Mouse (Mus musculus): Measurements from ENCODE around the gene Vwa3b. TPM values are rescaled to one million over a fixed set of nuclear protein-coding genes. Genes with fewer than 3 reads are reported as not detected.

Vwa3b gene
- total RNA-seq, 2 experiments from 2014 or later = 4.9 to 6.6 TPM

DNA sequence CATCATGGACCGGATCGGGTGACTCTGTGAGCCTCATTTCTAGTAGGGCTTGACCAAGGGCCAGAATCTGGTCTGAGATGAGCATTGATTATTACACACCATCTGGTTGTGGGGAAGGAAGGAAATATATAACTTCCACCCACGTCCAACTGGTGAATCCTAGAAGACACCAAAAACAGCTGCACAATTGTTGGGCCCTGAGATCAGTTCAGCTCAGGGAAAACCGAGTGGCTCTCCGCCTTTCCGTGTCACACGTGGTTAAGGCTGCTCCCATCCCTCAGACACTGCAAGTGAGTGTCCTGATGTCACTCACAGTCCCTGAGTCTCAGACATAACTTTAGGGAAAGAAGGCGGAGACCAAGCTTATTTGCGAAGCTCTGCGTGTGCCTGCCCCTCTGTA lies 16.5 kb upstream of the Vwa3b start:
- DNase-seq (ENCODE audit: low spot score in 2 of 2) = no peak

GRCm38 (mm10) chr1:37011626-37012209 lies 14.7 kb upstream of the Vwa3b start:
- DNase-seq (ENCODE audit: low spot score in 2 of 2) = no peak

DNA sequence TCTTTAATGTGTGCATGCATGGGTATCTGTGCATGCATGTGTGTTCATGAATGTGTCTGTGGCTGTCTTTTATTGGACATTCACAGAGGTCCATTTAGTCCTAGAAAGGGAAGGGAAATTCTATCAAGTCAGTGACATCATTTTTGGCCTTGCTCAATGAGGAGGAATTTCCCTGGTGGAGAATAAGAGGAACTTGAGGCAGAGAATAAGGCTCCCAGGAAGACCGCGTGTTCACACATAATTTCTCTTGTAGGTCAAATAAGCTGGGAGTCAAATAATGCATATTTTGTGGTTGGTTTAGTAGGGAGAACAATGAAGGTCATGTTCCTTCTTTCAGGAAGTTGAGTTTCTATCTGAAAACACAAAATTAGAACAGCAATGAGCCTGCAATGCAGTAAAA lies 13.4 kb upstream of the Vwa3b start:
- DNase-seq (ENCODE audit: low spot score in 2 of 2) = no peak

DNA sequence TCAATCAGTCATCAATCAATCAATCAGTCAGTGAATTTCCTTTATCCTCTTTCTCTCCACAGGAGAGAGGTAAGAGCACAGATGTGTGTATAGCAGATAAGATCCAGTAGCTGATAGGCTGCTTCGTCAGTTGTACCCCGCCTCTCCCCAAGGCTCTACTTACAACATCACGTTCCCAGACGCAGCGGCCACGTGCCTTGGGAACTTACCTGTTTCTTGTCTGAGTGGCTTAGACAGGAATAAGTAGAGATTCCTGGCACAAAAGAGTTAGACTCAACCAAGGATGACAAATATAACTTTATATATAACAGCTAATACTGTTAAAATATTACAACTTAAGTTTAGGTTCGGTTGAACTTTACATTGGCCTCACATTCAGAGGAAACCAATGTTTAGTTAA lies 12.7 kb upstream of the Vwa3b start:
- DNase-seq (ENCODE audit: low spot score in 2 of 2) = no peak

DNA sequence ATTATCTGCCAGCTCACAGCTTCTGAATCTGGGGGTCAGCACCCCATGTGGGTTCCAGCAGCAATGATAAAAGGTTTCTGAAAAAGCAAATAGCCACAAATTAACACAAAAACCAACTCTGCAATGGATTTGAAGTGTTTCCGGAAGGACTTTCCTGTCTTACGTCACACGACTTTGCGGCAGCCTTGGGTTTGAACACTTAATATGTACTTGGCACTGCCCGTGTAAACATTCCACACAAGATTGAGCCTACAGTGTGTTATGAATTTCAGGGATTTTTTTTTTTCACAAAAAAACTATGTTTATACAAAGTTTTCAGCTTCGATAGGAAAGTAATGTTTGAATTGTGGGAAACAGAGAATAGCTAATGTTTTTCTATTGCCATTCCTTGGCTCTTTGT lies 7.4 kb upstream of the Vwa3b start:
- no peak for DNase-seq (ENCODE audit: low spot score in 2 of 2)

GRCm38 (mm10) chr1:37022704-37023103 lies 3.7 kb upstream of the Vwa3b start:
- no peak for DNase-seq (ENCODE audit: low spot score in 2 of 2)

DNA sequence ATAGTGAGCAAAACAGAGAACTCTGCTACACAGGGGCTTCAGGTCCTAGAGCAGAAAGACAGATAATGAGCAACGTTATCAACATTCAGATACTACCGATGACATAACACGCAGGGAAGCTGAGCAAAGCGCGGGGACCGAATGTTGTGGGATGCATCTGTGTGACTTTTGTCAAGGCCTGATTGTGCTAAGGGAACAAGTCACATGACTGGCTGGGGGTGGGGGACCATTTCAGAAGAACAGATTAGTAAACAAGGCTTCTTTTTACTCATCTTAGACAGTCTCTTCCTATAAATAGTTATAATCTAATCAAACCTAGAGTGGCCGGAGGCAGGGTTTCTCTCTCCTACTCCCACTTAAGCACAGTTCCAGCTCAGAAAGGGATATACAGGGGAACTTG lies 1.7 kb upstream of the Vwa3b start:
- DNase-seq (ENCODE audit: low spot score in 2 of 2) = no peak

GRCm38 (mm10) chr1:37025376-37025775 lies 1.0 kb upstream of the Vwa3b start:
- no peak for DNase-seq (ENCODE audit: low spot score in 2 of 2)

GRCm38 (mm10) chr1:37026866-37027265 lies 470 bp downstream of the Vwa3b start:
- no peak for DNase-seq (ENCODE audit: low spot score in 2 of 2)

- DNase-seq (ENCODE audit: low spot score in 2 of 2) = no peak
These were observed 2.2 kb downstream of the Vwa3b start for GRCm38 (mm10) chr1:37028439-37029153.

- peak; percentile 77 to 83 for DNase-seq (ENCODE audit: low spot score in 2 of 2)
These were observed 2.9 kb downstream of the Vwa3b start for GRCm38 (mm10) chr1:37029154-37029907.

DNA sequence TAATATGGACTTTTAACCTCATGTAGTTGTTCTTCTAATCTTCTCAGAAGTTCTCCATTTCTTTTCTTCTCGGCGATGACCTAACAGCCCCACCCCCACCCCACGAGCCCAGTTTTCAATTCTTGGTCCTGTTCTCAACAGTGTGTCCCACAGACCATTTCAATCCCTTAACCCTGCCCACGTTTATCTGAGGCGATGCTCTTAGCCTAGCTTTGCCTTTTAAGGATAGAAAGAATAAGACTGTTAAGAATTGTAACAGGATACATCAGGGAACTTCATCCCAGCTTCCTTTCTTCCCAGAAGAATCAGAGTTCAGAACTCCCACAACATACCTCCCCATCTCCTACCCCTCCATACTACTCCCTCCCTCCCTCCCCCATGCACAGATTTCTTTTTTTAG lies 3.5 kb downstream of the Vwa3b start:
- no peak for DNase-seq (ENCODE audit: low spot score in 2 of 2)

- no peak for DNase-seq (ENCODE audit: low spot score in 2 of 2)
These were observed 4.3 kb downstream of the Vwa3b start for GRCm38 (mm10) chr1:37030693-37031092.

DNA sequence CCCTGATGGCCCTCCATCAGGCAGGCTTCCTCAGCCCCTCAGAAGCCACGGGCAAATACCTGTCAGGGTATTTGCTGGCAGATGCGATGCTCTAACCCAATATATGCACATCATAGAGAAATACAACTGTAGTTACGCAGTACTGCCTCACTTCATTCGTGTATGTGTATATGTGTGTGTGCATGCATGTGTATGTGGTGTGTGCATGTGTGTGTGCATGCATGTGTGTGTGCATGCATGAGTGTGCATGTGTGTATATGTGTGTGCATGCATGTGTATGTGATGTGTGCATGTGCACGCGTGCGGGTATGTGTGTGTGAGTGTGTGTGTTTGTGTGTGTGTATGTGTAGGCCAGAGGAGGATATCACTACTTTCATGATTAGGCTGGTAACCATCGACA lies 9.5 kb downstream of the Vwa3b start:
- no peak for DNase-seq (ENCODE audit: low spot score in 2 of 2)

- no peak for DNase-seq (ENCODE audit: low spot score in 2 of 2)
These were observed 14.7 kb downstream of the Vwa3b start for GRCm38 (mm10) chr1:37041126-37041525.

DNA sequence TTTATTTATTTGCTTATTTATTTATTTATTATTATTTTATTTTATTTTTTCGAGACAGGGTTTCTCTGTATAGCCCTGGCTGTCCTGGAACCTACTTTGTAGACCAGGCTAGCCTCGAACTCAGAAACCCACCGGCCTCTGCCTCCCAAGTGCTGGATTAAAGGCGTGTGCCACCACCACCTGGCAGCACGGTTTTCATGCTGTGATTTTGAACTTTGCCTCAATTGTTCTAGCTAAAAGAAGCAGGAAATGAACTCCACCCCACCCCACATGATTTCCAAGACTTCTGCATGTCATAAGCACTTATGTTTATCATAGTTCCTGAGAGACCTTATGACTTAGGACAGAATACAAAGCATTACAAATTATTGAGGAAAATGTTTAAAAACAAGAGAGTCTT lies 15.5 kb downstream of the Vwa3b start:
- no peak for DNase-seq (ENCODE audit: low spot score in 2 of 2)

- no peak for DNase-seq (ENCODE audit: low spot score in 2 of 2)
These were observed 16.4 kb downstream of the Vwa3b start for GRCm38 (mm10) chr1:37042769-37043168.

GRCm38 (mm10) chr1:37043196-37043595 lies 16.8 kb downstream of the Vwa3b start:
- no peak for DNase-seq (ENCODE audit: low spot score in 2 of 2)

- no peak for DNase-seq (ENCODE audit: low spot score in 2 of 2)
These were observed 19.1 kb downstream of the Vwa3b start for GRCm38 (mm10) chr1:37045472-37045871.

DNA sequence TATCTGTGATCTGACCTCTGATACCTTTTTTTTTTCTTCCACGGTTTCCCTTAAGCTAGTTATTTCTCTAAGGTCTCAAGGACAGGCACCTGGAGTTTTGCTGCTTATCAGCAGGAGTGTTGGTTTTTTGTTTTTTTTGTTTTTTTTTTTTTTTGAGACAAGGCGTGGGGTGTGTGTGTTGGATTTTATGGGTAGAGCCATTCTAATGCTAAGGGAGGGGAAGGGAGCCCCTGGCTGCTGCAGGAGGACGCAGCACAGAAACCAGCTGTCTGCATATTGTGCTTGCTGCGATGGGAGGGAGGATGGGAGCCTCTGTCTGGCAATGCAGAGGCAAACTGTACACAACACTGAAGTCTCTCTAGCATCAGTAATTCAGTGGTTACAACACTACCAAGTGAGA lies 22.8 kb downstream of the Vwa3b start:
- DNase-seq (ENCODE audit: low spot score in 2 of 2) = no peak

GRCm38 (mm10) chr1:37053691-37054090 lies 27.3 kb downstream of the Vwa3b start:
- DNase-seq (ENCODE audit: low spot score in 2 of 2) = no peak

- DNase-seq (ENCODE audit: low spot score in 2 of 2) = no peak
These were observed 30.6 kb downstream of the Vwa3b start for GRCm38 (mm10) chr1:37056831-37057561.

All from layer of hippocampus, postnatal 10 days (tissue).